Mouse (Mus musculus) stomach, postnatal 0 days (tissue): Measurements from ENCODE around the gene Dip2b.

Source experiments
- CTCF ChIP-seq: IDR thresholded peaks from 2 replicates; pipeline ENCODE4 v1.5.1; 2016; ENCODE audit warnings: antibody characterized with exemption, low read depth, mild to moderate bottlenecking, moderate library complexity
- EP300 ChIP-seq: optimal IDR thresholded peaks from 2 replicates; pipeline ENCODE3; 2016; ENCODE audit warnings: antibody characterized with exemption

- TF ChIP-seq CTCF (no peak), EP300 (no peak)
Observed at GRCm38 (mm10) chr15:100190083-100190482, 151.6 kb downstream of the Dip2b start.
